Mouse (Mus musculus): ENCODE measurements at regions not wholly inside any gene's neighbourhood (a gene's known extent, or its start where the extent isn't known, plus 50 kb on each side); places are given as distances from the start of the nearest gene placed in this dataset.

- TF ChIP-seq CTCF (IDR thresholded peaks at IDR 0.05; ENCODE audit: borderline replicate concordance, insufficient read depth, low read depth, low read length) (no peak), POLR2A (IDR thresholded peaks at IDR 0.05; ENCODE audit: borderline replicate concordance, insufficient read depth, low read length) (no peak)
These were observed 192.3 kb upstream of the Slc24a2 start for GRCm38 (mm10) chr4:87422588-87422987.

Data from cerebellum, adult 2 months (tissue).